Mouse (Mus musculus) CH12.LX (cell line): ENCODE measurements around the gene Tram2. TPM values are rescaled to one million over a fixed set of nuclear protein-coding genes. Genes with fewer than 3 reads are reported as not detected.

Experiments
- DNase-seq: peaks from one replicate; pipeline ENCODE4 v3.0.0-alpha.2; 2013; ENCODE audit errors: extremely low read depth
- H3K27ac ChIP-seq: 2 replicates; pipeline ENCODE4 v1.5.1; 2012; ENCODE audit warnings: low read depth, mild to moderate bottlenecking, control low read depth, moderate library complexity; ENCODE audit not compliant: insufficient read depth
- H3K27me3 ChIP-seq: replicated peaks from 2 replicates; pipeline ENCODE3; 2012; ENCODE audit warnings: inconsistent platforms
- H3K36me3 ChIP-seq, 2 experiments: replicated peaks in 1 of 2; 2 replicates each; pipeline versions ENCODE3 to v1.6.1; 2012; ENCODE audit warnings: inconsistent platforms in 1 of 2, low read length in 1 of 2, mild to moderate bottlenecking in 1 of 2, mixed read lengths in 1 of 2, moderate library complexity in 1 of 2; ENCODE audit not compliant: control insufficient read depth in 1 of 2, insufficient read depth in 1 of 2
- H3K4me1 ChIP-seq, 2 experiments: 2 replicates each; pipeline ENCODE4 v1.6.1; 2012; ENCODE audit warnings: inconsistent platforms in 1 of 2, moderate library complexity in 1 of 2; ENCODE audit not compliant: insufficient read depth in 2 of 2, control insufficient read depth in 1 of 2
- H3K4me2 ChIP-seq: 2 replicates; pipeline ENCODE4 v1.6.1; 2012; ENCODE audit warnings: low read depth, mild to moderate bottlenecking, control low read depth; ENCODE audit not compliant: poor library complexity, insufficient read depth, severe bottlenecking
- H3K4me3 ChIP-seq, 3 experiments: fragments of 150-350 bp in 1 of 3; sonication (generic) in 1 of 3; replicated peaks in 1 of 3; 2 replicates each; pipeline versions ENCODE3 to v1.5.1; 2011 to 2012; ENCODE audit warnings: low read depth in 2 of 3, low read length in 2 of 3, mild to moderate bottlenecking in 2 of 3, moderate library complexity in 2 of 3, control low read depth in 1 of 3, improper control_type of control experiment in 1 of 3, inconsistent platforms in 1 of 3, mixed read lengths in 1 of 3; ENCODE audit not compliant: poor library complexity in 1 of 3
- H3K79me2 ChIP-seq: replicated peaks from 2 replicates; pipeline ENCODE4 v1.6.1; 2012; ENCODE audit warnings: mild to moderate bottlenecking, moderate library complexity; ENCODE audit not compliant: control insufficient read depth, poor library complexity, insufficient read depth, severe bottlenecking; ENCODE audit errors: extremely low read depth
- H3K9ac ChIP-seq: 2 replicates; pipeline ENCODE4 v1.6.1; 2012; ENCODE audit warnings: low read depth, mild to moderate bottlenecking, control low read depth, moderate library complexity; ENCODE audit not compliant: insufficient read depth
- H3K9me3 ChIP-seq: replicated peaks from 2 replicates; pipeline ENCODE3; 2012; ENCODE audit warnings: low read length, inconsistent platforms, mixed read lengths
- BHLHE40 ChIP-seq: IDR thresholded peaks from 2 replicates; pipeline ENCODE4 v1.6.1; 2011; ENCODE audit warnings: mild to moderate bottlenecking, low read depth, low read length, improper control_type of control experiment
- CHD2 ChIP-seq: IDR thresholded peaks from 2 replicates; pipeline ENCODE4 v1.6.1; 2011; ENCODE audit warnings: low read length, improper control_type of control experiment
- CTCF ChIP-seq, 2 experiments: IDR thresholded peaks in 1 of 2; conservative IDR thresholded peaks in 1 of 2; 2 replicates each; pipeline ENCODE4 v1.5.1; 2011 to 2012; ENCODE audit warnings: low read depth in 2 of 2, low read length in 2 of 2, improper control_type of control experiment in 1 of 2, inconsistent platforms in 1 of 2, mild to moderate bottlenecking in 1 of 2, moderate library complexity in 1 of 2
- ELF1 ChIP-seq: IDR thresholded peaks from 2 replicates; pipeline ENCODE4 v1.6.1; 2014; ENCODE audit warnings: low read depth, mild to moderate bottlenecking, inconsistent platforms, low read length, improper control_type of control experiment
- ETS1 ChIP-seq: conservative IDR thresholded peaks from 2 replicates; pipeline ENCODE4 v1.6.1; 2012; ENCODE audit warnings: low read depth, mild to moderate bottlenecking, inconsistent platforms, low read length, improper control_type of control experiment, moderate library complexity
- JUND ChIP-seq: conservative IDR thresholded peaks from 2 replicates; pipeline ENCODE4 v1.6.1; 2011; ENCODE audit warnings: low read depth, low read length, improper control_type of control experiment
- MEF2A ChIP-seq: IDR thresholded peaks from 2 replicates; pipeline ENCODE4 v1.6.1; 2014; ENCODE audit warnings: low read depth, mild to moderate bottlenecking, inconsistent platforms, low read length, improper control_type of control experiment, borderline replicate concordance
- NELFE ChIP-seq: IDR thresholded peaks from 2 replicates; pipeline ENCODE4 v1.6.1; 2011; ENCODE audit warnings: low read depth, low read length, improper control_type of control experiment
- PAX5 ChIP-seq: IDR thresholded peaks from 2 replicates; pipeline ENCODE4 v1.6.1; 2012; ENCODE audit warnings: low read length, inconsistent platforms, mixed read lengths
- POLR2AphosphoS2 ChIP-seq: IDR thresholded peaks from 2 replicates; pipeline ENCODE4 v1.6.1; 2011; ENCODE audit warnings: low read depth, low read length, improper control_type of control experiment
- RCOR1 ChIP-seq: conservative IDR thresholded peaks from 2 replicates; pipeline ENCODE4 v1.6.1; 2012; ENCODE audit warnings: low read depth, mild to moderate bottlenecking, inconsistent platforms, low read length, improper control_type of control experiment
- SMC3 ChIP-seq: IDR thresholded peaks from 2 replicates; pipeline ENCODE4 v1.6.1; 2011; ENCODE audit warnings: low read depth, low read length, improper control_type of control experiment
- TBP ChIP-seq: conservative IDR thresholded peaks from 2 replicates; pipeline ENCODE4 v1.6.1; 2011; ENCODE audit warnings: low read depth, low read length, improper control_type of control experiment
- USF2 ChIP-seq: conservative IDR thresholded peaks from 2 replicates; pipeline ENCODE4 v1.6.1; 2011; ENCODE audit warnings: low read depth, low read length, improper control_type of control experiment
- ZC3H11A ChIP-seq: IDR thresholded peaks from 2 replicates; pipeline ENCODE4 v1.6.1; 2012; ENCODE audit warnings: low read depth, mild to moderate bottlenecking, inconsistent platforms, low read length, improper control_type of control experiment
- ZKSCAN1 ChIP-seq: IDR thresholded peaks from 2 replicates; pipeline ENCODE4 v1.6.1; 2012; ENCODE audit warnings: low read depth, inconsistent platforms, low read length, improper control_type of control experiment, borderline replicate concordance
- ZNF384 ChIP-seq: IDR thresholded peaks from 2 replicates; pipeline ENCODE4 v1.6.1; 2012; ENCODE audit warnings: low read depth, low read length, improper control_type of control experiment, inconsistent platforms
- dilution Hi-C: fragments of 300-500 bp; cut with MboI; formaldehyde crosslinking; loops from 2 replicates; pipeline ENCODE4 v1.14.3; 2020; ENCODE audit warnings: low sequenced_read_pairs; ENCODE audit not compliant: extremely low pct_unique_long_range_greater_than_20kb, extremely low pct_ligation_motif_present
- in situ Hi-C: fragments of 300-500 bp; cut with MboI; formaldehyde crosslinking; loops from 3 replicates; pipeline ENCODE4 v1.14.3; 2019; ENCODE audit warnings: low sequenced_read_pairs, low pct_ligation_motif_present, low pct_unique_long_range_greater_than_20kb, mixed read lengths
- polyA plus RNA-seq: library from polyadenylated mRNA; unstranded; fragments of >175 nt; gene quantifications from 2 replicates; pipeline ENCODE4 v1.2.1, GENCODE M21; 2012; ENCODE audit warnings: low read depth; ENCODE audit not compliant: insufficient read length
- total RNA-seq, 2 experiments: library from RNA; depleted of rRNA; stranded (reverse); fragments of 300-350 nt in 1 of 2; fragments of >200 nt in 1 of 2; gene quantifications; 2 replicates each; pipeline ENCODE4 v1.2.3; 2012 to 2014

The Tram2 gene
- total and polyA plus RNA-seq, 3 experiments: 1.9 to 6.6 (median 2.4) TPM

- Histone ChIP-seq H3K4me3 (no peak overlapping the region), H3K27ac (no peak overlapping the region), H3K36me3 (peaks cover 0 to 38% of the 10 kb centered on the region in 2 experiments), H3K4me1 (peaks cover 0 to 4% of the 10 kb centered on the region in 2 experiments; a peak in 1 of 4 replicates), H3K9ac (no peak overlapping the region), H3K4me2 (no peak overlapping the region)
- in situ Hi-C loops: no loop called here
- DNase-seq: no peak
- TF ChIP-seq MEF2A: no peak
- TF ChIP-seq CTCF (conservative IDR thresholded peaks at IDR 0.05 in 1 of 2, IDR thresholded peaks at IDR 0.05 in 1 of 2; ENCODE audit: low read depth in 2 of 2, low read length in 2 of 2): no peak
- no peak for TF ChIP-seq ZNF384
- no peak for TF ChIP-seq ZKSCAN1
- no peak for TF ChIP-seq JUND
- no peak for TF ChIP-seq USF2
- TF ChIP-seq, all 38 proteins: peak for 0
- dilution Hi-C loops: no loop called here
- no peaks in the 10 kb centered on the region for H3K79me2 ChIP-seq
- H3K27me3 ChIP-seq: no peaks in the 10 kb centered on the region
- H3K9me3 ChIP-seq: no peaks in the 10 kb centered on the region
Observed at GRCm38 (mm10) chr1:21029000-21029399, 50.0 kb downstream of the Tram2 start.

DNA sequence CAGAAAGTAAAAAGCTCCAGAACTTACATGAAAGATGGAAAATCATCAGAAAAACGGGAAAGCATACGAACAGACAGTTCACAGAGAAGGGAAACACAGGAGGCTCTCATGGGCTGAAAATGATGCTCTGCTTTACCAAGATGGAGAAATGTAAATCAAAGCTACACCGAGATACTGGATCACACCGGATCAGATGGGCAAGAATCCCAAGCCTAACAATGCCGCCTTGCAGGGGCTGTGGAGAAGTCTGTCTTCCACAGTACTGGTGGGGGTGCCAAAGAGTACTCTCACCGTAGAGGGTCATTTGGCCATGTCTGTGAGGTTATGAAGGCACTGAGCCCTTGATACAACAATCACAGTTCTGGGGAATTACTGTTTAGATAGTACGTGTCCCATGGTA, 52.5 kb downstream of the Tram2 start:
- no peak overlapping the region for H3K4me2 ChIP-seq
- no peaks in the 10 kb centered on the region for H3K27me3 ChIP-seq
- H3K79me2 ChIP-seq: no peaks in the 10 kb centered on the region
- H3K27ac ChIP-seq: no peak overlapping the region
- peaks cover 0 to 33% of the 10 kb centered on the region in 2 experiments for H3K36me3 ChIP-seq
- no peak overlapping the region for H3K9ac ChIP-seq
- H3K9me3 ChIP-seq: no peaks in the 10 kb centered on the region
- in situ Hi-C loops: no loop called here
- TF ChIP-seq NELFE (no peak), BHLHE40 (no peak), ETS1 (no peak), CTCF (conservative IDR thresholded peaks at IDR 0.05 in 1 of 2, IDR thresholded peaks at IDR 0.05 in 1 of 2; ENCODE audit: low read depth in 2 of 2, low read length in 2 of 2) (no peak), ZKSCAN1 (no peak), TBP (no peak), SMC3 (no peak), PAX5 (no peak), ZC3H11A (no peak), CHD2 (no peak), ELF1 (no peak), RCOR1 (no peak), ZNF384 (no peak), POLR2AphosphoS2 (no peak)
- H3K4me3 ChIP-seq: no peak overlapping the region
- no peak for DNase-seq
- H3K4me1 ChIP-seq: no peaks in the 10 kb centered on the region
- dilution Hi-C loops: no loop called here
